Mouse (Mus musculus) adrenal gland, adult 8-10 months (tissue): Measurements from ENCODE around the gene Slc22a17. TPM values are rescaled to one million over a fixed set of nuclear protein-coding genes. Genes with fewer than 3 reads are reported as not detected.
A peak's percentile ranks its signal among the peaks of the same experiment; 100 is the strongest.
"Not testable (repeated sequence)": the region's sequence is repeated elsewhere in the genome, so short reads cannot be mapped to it uniquely, and the experiment has no call there.

Experiments
- DNase-seq: peaks from one replicate; pipeline ENCODE4 v3.0.0; 2022
- total RNA-seq, 4 experiments: library from RNA; stranded (reverse); gene quantifications; 2 replicates each; pipeline ENCODE4 v1.2.4; 2022

The Slc22a17 gene
- 10 to 100 TPM; 44.9 to 81.7 (median 60.3) TPM for total RNA-seq

GRCm38 (mm10) chr14:54912886-54913285 lies at the start of gene Slc22a17:
Slc22a17 (minus strand) TSS chr14:54913132.
- DNase-seq, result peak; percentile 55

GRCm38 (mm10) chr14:54962714-54963113 lies 49.8 kb upstream of the Slc22a17 start:
- DNase-seq, result no peak

DNA sequence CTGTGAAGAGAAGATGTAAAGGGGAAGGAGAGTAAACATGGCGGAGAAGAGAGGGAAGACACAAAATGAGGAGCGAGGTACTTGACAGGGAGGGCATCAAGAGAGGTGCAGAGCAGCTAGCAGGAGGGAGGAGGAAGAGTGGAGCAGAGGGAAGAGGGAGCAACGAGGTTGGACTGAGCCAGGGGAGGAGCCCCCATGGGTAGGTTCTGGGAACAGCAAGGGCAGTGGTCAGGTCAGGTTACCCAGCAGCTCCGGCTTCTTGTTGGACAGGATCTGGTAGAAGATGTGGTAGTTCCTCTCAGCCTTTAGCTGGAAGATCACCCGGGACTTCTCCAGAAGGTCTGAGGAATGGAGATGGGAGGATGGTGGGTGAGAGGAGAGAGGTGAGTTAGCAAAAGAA lies 48.6 kb upstream of the Slc22a17 start:
- DNase-seq, result no peak

- no peak for DNase-seq
These were observed 47.8 kb upstream of the Slc22a17 start for GRCm38 (mm10) chr14:54960769-54961168.

DNA sequence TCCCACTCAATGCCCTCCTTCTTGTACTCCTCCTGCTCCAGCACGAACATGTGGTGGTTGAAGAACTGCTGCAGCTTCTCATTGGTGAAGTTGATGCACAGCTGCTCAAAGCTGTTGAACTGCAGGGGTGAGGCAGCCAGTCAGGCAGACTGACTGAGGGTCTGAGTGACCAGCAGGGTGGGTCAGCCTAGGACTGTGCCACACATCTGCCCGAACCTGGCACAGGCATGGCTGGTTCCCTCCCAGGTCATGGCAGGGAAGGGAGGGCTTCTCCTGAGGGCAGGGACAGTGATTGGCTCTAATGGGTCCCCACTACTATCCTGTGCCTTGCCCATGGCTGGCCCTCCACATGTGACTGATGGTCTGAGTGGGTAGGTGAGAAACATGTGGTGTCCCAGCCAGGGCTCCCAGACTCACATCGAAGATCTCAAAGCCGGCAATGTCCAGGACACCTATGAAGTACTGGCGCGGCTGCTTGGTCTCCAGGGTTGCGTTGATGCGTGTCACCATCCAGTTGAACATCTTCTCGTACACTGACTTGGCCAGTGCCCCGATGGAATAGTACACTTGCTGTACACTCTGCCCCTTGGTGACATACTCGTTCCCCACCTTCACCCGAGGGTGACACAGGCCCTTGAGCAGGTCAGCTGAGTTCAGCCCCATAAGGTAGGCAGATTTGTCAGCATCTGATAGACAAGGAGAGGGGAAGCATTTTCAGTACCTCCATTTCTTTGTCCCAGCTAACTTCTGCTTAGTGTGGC lies 47.1 kb upstream of the Slc22a17 start:
- DNase-seq, result not testable (repeated sequence)

GRCm38 (mm10) chr14:54959197-54959596 lies 46.3 kb upstream of the Slc22a17 start:
- DNase-seq, result no peak

- DNase-seq, result no peak
These were observed 45.6 kb upstream of the Slc22a17 start for GRCm38 (mm10) chr14:54958503-54958902.

DNA sequence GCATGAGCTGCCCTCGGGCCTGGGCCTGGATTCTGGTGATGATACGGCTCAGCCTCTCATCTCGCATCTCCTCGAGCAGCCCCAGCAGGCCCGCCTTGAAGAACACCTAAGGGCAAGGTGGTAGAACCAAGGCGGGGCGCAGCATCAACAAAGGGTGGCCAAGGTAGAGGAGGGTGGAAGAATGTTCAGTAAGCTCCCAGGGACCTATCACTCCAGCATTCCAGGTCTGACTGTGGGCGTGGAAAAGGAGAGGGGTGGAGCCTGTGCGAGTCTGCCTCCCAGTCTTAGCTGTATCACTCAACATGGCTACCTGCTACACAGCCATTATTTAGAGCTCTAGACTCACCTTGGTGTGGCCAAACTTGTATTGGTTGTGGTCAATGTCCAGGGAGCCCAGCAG lies 43.6 kb upstream of the Slc22a17 start:
- DNase-seq, result no peak

- DNase-seq, result no peak
These were observed 42.5 kb upstream of the Slc22a17 start for GRCm38 (mm10) chr14:54955481-54955880.

GRCm38 (mm10) chr14:54954474-54954873 lies 41.5 kb upstream of the Slc22a17 start:
- no peak for DNase-seq

DNA sequence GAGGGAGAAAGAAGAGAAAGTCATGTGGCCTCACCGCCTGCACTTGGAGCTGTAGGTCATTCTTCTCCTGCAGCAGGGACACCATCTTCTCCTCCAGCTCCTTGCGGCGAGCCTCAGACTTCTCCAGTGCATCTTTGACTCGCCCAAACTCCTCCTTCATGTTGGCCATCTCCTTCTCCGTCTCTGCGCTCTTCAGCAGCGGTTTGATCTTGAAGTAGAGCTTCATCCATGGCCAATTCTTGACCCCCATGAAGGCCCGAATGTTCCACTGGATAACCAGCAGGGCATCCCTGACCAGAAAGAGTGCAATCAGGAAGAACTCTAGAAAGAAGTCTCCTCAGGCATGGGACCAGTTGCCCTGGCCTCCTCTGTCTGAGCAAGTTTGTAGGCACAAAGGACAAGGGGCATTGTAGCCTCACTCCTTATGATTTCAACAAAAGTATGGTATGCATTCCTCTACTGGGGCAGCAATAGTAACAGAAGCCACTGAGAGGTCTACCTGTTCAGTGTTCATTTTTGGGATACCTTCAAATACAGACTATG lies 40.8 kb upstream of the Slc22a17 start:
- no peak for DNase-seq

DNA sequence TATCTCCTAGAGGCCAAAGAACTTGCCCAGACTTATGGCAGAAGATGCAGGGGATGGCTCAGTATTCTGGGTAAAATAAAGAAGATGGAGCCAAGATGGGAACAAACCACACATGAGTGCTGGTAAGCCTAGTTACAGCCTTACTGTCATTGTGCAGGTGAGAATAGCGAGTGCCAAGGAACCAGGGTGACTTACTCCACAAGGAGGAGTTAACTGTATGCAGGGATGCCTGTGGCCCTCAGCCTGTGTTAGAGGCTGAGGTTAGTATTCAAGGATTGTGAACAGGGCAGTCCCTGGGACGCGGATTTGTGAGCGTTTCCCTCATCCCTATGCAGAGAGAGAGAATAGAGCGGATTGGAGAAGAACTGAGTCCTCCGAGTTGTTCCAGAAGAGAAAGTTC lies 38.7 kb upstream of the Slc22a17 start:
- DNase-seq, result no peak

DNA sequence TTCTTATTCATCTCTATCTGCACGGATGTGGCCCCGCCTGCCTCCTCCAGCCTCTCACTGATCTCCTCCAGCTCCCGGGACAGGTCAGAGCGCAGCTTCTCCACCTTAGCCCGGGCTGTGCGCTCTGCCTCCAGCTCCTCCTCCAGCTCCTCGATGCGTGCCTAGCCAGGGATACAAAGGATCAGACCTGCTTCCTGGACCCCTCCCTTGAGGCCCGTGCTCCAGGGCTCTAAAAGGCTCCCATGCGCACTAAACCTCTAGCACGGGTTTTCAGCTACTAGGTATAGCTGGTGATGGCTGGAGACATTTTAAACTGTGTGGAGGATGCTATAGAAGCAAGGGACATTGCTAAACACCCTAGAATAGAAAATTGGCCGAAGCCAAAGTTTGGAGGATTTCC lies 37.6 kb upstream of the Slc22a17 start:
- DNase-seq, result no peak

- no peak for DNase-seq
These were observed 35.8 kb upstream of the Slc22a17 start for GRCm38 (mm10) chr14:54948781-54949180.

DNA sequence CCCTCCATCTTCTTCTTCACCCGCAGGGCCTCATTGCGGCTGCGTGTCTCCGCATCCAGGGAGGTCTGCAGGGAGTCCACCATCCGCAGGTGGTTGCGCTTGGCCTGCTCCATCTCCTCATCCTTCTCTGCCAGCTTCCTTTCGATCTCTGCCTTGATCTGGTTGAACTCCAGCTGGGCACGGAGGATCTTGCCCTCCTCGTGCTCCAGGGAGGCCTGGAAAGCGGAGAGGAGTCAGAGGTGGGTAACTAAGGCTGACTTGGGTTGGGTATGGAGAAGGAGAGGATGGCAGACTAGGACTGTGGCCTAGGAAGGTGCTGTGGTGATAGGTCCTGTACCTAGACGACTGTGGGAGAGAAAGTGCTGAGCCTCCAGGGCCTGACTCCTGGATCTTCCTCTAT lies 34.1 kb upstream of the Slc22a17 start:
- DNase-seq, result not testable (repeated sequence)

DNA sequence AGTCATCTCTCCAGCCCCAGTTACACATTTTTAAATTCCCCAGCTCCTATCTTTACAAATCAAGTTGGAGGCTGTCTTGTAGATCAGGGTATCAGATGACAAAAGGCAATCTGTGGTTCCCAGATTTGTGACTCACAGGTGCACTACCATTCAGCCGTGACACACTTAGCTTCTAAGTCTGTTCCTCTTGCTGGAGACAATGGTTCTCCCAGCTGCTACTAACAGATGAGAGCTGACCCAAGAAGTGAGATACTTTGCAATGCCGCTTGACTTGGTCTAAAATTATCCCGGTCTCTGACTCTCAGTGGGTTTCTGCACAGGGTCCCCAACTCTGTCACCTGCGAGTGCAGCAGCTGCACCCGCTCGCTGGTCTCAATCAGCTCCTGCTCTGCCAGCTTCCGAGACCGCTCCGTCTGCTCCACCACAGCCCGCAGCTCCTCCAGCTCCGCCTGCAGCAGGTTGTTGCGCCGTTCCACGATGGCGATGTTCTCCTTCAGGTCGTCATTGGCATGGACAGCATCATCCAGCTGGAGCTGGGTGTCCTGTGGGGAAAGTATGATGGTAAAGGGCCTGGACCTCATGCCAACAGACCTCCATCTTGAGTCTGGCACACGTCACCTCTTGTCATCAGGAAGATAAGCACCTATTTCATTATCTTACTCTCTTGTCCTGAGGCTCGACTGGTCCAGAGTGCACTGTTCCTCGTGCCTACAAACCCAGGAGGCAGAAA lies 33.2 kb upstream of the Slc22a17 start:
- no peak for DNase-seq

DNA sequence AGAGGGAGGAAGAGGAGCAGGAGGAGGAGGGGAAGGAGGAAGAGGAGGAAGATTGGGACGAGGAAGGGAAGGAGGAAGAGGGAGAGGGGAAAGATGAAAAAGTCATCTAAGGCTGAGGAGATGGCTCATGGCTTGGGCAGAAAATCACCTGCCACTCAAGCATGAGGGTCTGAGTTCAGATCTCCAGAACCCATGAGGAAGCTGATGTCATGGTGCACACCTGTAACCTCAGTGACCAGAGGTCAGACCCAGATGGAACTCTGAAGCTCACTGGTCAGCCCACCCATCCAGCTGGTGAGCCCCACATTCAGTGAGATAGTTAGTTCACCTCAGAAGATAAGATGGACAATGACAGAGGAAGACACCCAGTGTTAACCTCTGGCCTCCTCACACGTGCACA lies 32.0 kb upstream of the Slc22a17 start:
- no peak for DNase-seq

DNA sequence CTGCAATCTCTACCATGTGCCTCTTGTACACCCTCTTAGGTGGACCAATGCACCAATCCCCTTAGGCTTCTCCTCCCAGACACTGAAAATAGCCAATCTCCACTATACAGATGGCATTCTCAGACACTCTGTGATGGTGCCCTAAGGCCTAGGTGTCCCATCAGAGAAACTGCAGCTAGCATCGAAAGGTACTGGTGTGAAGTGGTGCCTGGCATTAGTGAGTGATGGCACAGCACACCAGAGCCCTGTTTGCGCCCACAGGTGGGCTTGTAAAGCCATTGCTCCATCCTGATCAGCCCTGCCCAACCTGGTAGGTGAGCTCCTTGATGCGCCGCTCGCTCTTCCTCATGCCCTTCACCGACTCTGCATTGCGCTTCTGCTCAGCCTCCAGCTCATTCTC lies 31.0 kb upstream of the Slc22a17 start:
- no peak for DNase-seq

DNA sequence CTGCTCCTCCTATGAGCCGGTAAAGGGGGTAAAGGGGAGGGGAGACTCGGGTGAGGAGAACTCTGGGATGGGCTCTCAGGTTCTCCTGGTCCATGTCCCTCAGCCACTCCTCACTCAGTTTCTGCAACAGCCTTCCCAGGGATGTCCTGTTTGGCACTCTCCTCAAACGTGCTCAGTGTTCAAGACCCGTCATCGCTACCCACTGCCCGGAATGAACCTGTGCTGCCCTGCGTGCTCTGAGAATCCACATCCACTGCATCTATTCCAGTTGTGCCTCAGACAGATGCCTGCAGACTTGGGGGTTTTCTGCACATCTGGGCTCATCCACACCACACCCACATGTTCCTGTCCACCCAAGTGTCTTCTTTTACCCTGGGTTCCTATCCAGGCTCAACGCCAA lies 29.5 kb upstream of the Slc22a17 start:
- DNase-seq, result no peak

GRCm38 (mm10) chr14:54941024-54941978 lies 28.4 kb upstream of the Slc22a17 start:
- no peak for DNase-seq

- no peak for DNase-seq
These were observed 27.2 kb upstream of the Slc22a17 start for GRCm38 (mm10) chr14:54940176-54940530.

DNA sequence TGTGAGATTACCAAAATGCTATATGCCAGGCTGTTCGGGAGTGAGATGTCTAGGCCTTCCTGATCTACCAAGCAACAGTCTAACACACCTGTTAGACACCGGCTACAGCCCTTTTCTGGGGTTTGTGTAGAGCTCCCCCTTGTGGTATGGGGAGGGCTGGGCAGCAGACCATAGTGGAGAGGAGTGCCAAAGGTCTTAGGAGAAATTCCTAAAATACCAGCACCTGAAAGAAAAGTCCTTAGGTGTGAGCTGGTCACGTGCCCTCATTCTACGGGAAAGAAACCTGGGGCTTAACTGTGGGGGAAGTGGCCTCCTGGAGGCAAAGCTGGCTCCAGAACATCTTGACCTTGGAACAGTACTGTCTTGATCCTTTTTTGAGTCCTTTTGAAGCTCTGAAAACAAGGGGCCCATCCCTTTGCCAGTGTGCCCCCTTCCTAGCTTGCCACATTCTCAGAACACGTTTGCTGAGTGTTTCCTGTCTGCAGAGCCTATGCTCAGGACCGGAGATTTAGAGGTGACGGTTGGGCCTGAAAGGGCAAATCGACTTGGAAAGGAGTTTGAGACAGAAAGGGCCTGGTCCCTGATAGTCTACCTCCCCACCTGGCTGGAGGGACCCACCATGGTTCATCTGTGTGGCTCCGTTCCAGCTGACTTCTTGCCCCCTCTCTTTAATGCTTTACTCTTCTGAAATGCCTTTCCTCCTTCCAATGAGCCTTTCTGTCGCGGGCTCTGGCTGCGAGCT lies 26.7 kb upstream of the Slc22a17 start:
- peak; percentile 40 for DNase-seq
